Mouse (Mus musculus) limb, embryonic 10.5 days (tissue): Measurements from ENCODE around the gene Ctdnep1. TPM values are rescaled to one million over a fixed set of nuclear protein-coding genes. Genes with fewer than 3 reads are reported as not detected.

ENCODE experiments used
- DNase-seq: peaks from one replicate; pipeline ENCODE4 v3.0.0-alpha.2; 2017; ENCODE audit warnings: low spot score
- H3K27ac ChIP-seq: fragments of 300-500 bp; sonication (generic); 2 replicates; pipeline ENCODE4 v1.5.1; 2016; ENCODE audit warnings: mild to moderate bottlenecking
- H3K27me3 ChIP-seq: fragments of 300-500 bp; sonication (generic); 2 replicates; pipeline ENCODE4 v1.6.1; 2016; ENCODE audit warnings: low read depth, mild to moderate bottlenecking; ENCODE audit not compliant: poor library complexity, severe bottlenecking
- H3K36me3 ChIP-seq: fragments of 300-500 bp; sonication (generic); 2 replicates; pipeline ENCODE4 v1.6.1; 2016; ENCODE audit warnings: mild to moderate bottlenecking, moderate library complexity
- H3K4me1 ChIP-seq: fragments of 300-500 bp; sonication (generic); 2 replicates; pipeline ENCODE4 v1.6.1; 2016
- H3K4me3 ChIP-seq: fragments of 300-500 bp; sonication (generic); 2 replicates; pipeline ENCODE4 v1.5.1; 2016; ENCODE audit warnings: mild to moderate bottlenecking, moderate library complexity
- H3K9me3 ChIP-seq: fragments of 300-500 bp; sonication (generic); replicated peaks from 2 replicates; pipeline ENCODE4 v1.6.1; 2016; ENCODE audit warnings: mild to moderate bottlenecking
- WGBS: fragments of 180-500 bp; shearing (Covaris S2); methylation state at CpG from one replicate; pipeline ENCODE4 v1.1.7; 2016; 5-methylcytosine and 5-hydroxymethylcytosine counted together
- polyA plus RNA-seq: library from polyadenylated mRNA; unstranded; fragments of >200 nt; fragmentation: Nextera tagmentation; extraction: Ambion mirVana; gene quantifications from 2 replicates; pipeline ENCODE4 v1.2.1, GENCODE M21; 2016

The Ctdnep1 gene
- polyA plus RNA-seq, 1 experiment from 2014 or later = 24.8 TPM

- Histone ChIP-seq H3K9me3 (no peaks in the 10 kb centered on the region), H3K36me3 (no peaks in the 10 kb centered on the region), H3K4me1 (peaks cover 88% of the 10 kb centered on the region), H3K27me3 (no peaks in the 10 kb centered on the region), H3K4me3 (peak overlapping the region; percentile 81), H3K27ac (peak overlapping the region; percentile 96)
- under 1% methylated on average over 8 of the region's 8 CpGs for WGBS
- peak; percentile 77 for DNase-seq
These were observed 39.8 kb downstream of the Ctdnep1 start for GRCm38 (mm10) chr11:70020731-70021263.

GRCm38 (mm10) chr11:70021264-70022132 is 40.5 kb downstream of the Ctdnep1 start:
- 2% methylated on average over 40 of the region's 40 CpGs for WGBS
- H3K27me3 ChIP-seq = no peaks in the 10 kb centered on the region
- peak overlapping the region; percentile 81 for H3K4me3 ChIP-seq
- H3K27ac ChIP-seq = peak overlapping the region; percentile 96
- no peaks in the 10 kb centered on the region for H3K36me3 ChIP-seq
- no peaks in the 10 kb centered on the region for H3K9me3 ChIP-seq
- H3K4me1 ChIP-seq = peaks cover 95% of the 10 kb centered on the region
- DNase-seq = peak; percentile 98

- Histone ChIP-seq H3K27ac (peak overlapping the region; percentile 63), H3K36me3 (no peaks in the 10 kb centered on the region), H3K27me3 (no peaks in the 10 kb centered on the region), H3K9me3 (no peaks in the 10 kb centered on the region), H3K4me1 (peaks cover 95% of the 10 kb centered on the region), H3K4me3 (peak overlapping the region; percentile 53)
- WGBS = 7% methylated on average over 21 of the region's 29 CpGs
- DNase-seq = peak; percentile 73
These were observed 42.7 kb downstream of the Ctdnep1 start for GRCm38 (mm10) chr11:70023481-70024150.

- no peaks in the 10 kb centered on the region for H3K36me3 ChIP-seq
- WGBS = 18% methylated on average over 6 of the region's 6 CpGs
- H3K4me1 ChIP-seq = peaks cover 95% of the 10 kb centered on the region
- no peaks in the 10 kb centered on the region for H3K27me3 ChIP-seq
- no peaks in the 10 kb centered on the region for H3K9me3 ChIP-seq
- H3K4me3 ChIP-seq = peak overlapping the region; percentile 53
- H3K27ac ChIP-seq = peak overlapping the region; percentile 63
- no peak for DNase-seq
These were observed 43.2 kb downstream of the Ctdnep1 start for GRCm38 (mm10) chr11:70024151-70024514.

- H3K4me3 ChIP-seq = peak overlapping the region; percentile 46
These were observed 45.7 kb downstream of the Ctdnep1 start for GRCm38 (mm10) chr11:70026689-70027088.

GRCm38 (mm10) chr11:70027397-70027796 is 46.4 kb downstream of the Ctdnep1 start:
- peak; percentile 38 for DNase-seq
- H3K4me3 ChIP-seq = peak overlapping the region; percentile 46
- WGBS = 24% methylated on average over 8 of the region's 9 CpGs

More at GRCm38 (mm10) chr11:70026689-70027088, 45.7 kb downstream of the Ctdnep1 start:
- Histone ChIP-seq H3K27ac (peak overlapping the region; percentile 81), H3K27me3 (no peaks in the 10 kb centered on the region), H3K36me3 (peaks cover 17% of the 10 kb centered on the region), H3K4me1 (peaks cover 85% of the 10 kb centered on the region), H3K9me3 (no peaks in the 10 kb centered on the region)
- peak; percentile 75 for DNase-seq
- under 1% methylated on average over 19 of the region's 19 CpGs for WGBS

GRCm38 (mm10) chr11:70028401-70029129 is 47.6 kb downstream of the Ctdnep1 start:
- H3K36me3 ChIP-seq = peaks cover 36% of the 10 kb centered on the region
- WGBS = 33% methylated on average over 12 of the region's 12 CpGs
- no peaks in the 10 kb centered on the region for H3K27me3 ChIP-seq
- no peaks in the 10 kb centered on the region for H3K9me3 ChIP-seq
- H3K27ac ChIP-seq = peak overlapping the region; percentile 81
- no peak for DNase-seq
- H3K4me3 ChIP-seq = peak overlapping the region; percentile 51
- H3K4me1 ChIP-seq = peaks cover 68% of the 10 kb centered on the region

More at GRCm38 (mm10) chr11:70027397-70027796, 46.4 kb downstream of the Ctdnep1 start:
- Histone ChIP-seq H3K4me1 (peaks cover 80% of the 10 kb centered on the region), H3K27ac (peak overlapping the region; percentile 81), H3K9me3 (no peaks in the 10 kb centered on the region), H3K27me3 (no peaks in the 10 kb centered on the region), H3K36me3 (peaks cover 24% of the 10 kb centered on the region)

GRCm38 (mm10) chr11:70029130-70029801 is 48.3 kb downstream of the Ctdnep1 start:
- H3K4me1 ChIP-seq = peaks cover 61% of the 10 kb centered on the region
- H3K27ac ChIP-seq = peak overlapping the region; percentile 81
- H3K4me3 ChIP-seq = peak overlapping the region; percentile 51
- H3K36me3 ChIP-seq = peaks cover 43% of the 10 kb centered on the region
- WGBS = under 1% methylated on average over 20 of the region's 20 CpGs
- no peaks in the 10 kb centered on the region for H3K9me3 ChIP-seq
- DNase-seq = peak; percentile 91
- H3K27me3 ChIP-seq = no peaks in the 10 kb centered on the region

- Histone ChIP-seq H3K9me3 (no peaks in the 10 kb centered on the region), H3K27me3 (no peaks in the 10 kb centered on the region), H3K36me3 (peaks cover 49% of the 10 kb centered on the region), H3K4me3 (peak overlapping the region; percentile 51), H3K27ac (peak overlapping the region; percentile 81), H3K4me1 (peaks cover 57% of the 10 kb centered on the region)
- no peak for DNase-seq
- WGBS = 45% methylated on average over 11 of the region's 11 CpGs
These were observed 49.0 kb downstream of the Ctdnep1 start for GRCm38 (mm10) chr11:70029829-70030550.

GRCm38 (mm10) chr11:70030651-70031320 is 49.8 kb downstream of the Ctdnep1 start:
- Histone ChIP-seq H3K4me1 (peaks cover 49% of the 10 kb centered on the region), H3K4me3 (no peak overlapping the region)
- WGBS = 96% methylated on average over 28 of the region's 28 CpGs

GRCm38 (mm10) chr11:70031321-70031670 is 50.3 kb downstream of the Ctdnep1 start:
- H3K36me3 ChIP-seq = peaks cover 58% of the 10 kb centered on the region
- H3K4me3 ChIP-seq = no peak overlapping the region
- H3K9me3 ChIP-seq = no peaks in the 10 kb centered on the region
- 98% methylated on average over 11 of the region's 11 CpGs for WGBS
- H3K27ac ChIP-seq = no peak overlapping the region
- DNase-seq = no peak
- H3K27me3 ChIP-seq = no peaks in the 10 kb centered on the region
- peaks cover 44% of the 10 kb centered on the region for H3K4me1 ChIP-seq

More at GRCm38 (mm10) chr11:70030651-70031320, 49.8 kb downstream of the Ctdnep1 start:
- Histone ChIP-seq H3K27ac (peak overlapping the region; percentile 81), H3K36me3 (peaks cover 55% of the 10 kb centered on the region), H3K27me3 (no peaks in the 10 kb centered on the region), H3K9me3 (no peaks in the 10 kb centered on the region)
- no peak for DNase-seq
